Mouse (Mus musculus): ENCODE measurements around the gene Gm8947.
"Not testable (repeated sequence)": the region's sequence is repeated elsewhere in the genome, so short reads cannot be mapped to it uniquely, and the experiment has no call there.

Gm8947 gene

DNA sequence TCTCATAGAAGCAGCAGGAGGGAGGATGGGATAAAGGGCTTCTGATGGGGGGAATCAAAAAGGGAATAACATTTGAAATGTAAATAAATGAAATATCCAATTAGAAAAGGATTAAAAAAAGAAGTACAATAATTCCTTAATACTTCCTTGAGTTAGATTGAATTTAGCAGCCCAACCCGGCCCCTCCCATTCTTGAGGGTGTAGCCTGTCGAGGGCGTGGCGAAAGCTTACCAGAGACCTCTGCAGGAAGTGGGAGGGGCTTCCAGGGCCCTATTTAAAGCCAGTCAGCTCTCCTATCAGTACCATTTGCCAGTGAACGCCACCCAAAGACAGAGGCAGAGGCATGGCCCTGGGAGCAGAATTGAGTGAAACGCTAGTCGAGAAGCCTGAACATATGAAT, at the start of gene Gm8947:
Gm8947 (plus strand) TSS at position 302 of the 400 bp plus-strand sequence.
- DNase-seq (ENCODE audit: low read depth, low spot score); H3K27me3 ChIP-seq (ENCODE audit: control insufficient read depth, insufficient read depth, low read length, poor library complexity, severe bottlenecking); H3K36me3 ChIP-seq (ENCODE audit: control insufficient read depth, insufficient read depth, low read length, poor library complexity, severe bottlenecking): not testable (repeated sequence)

DNA sequence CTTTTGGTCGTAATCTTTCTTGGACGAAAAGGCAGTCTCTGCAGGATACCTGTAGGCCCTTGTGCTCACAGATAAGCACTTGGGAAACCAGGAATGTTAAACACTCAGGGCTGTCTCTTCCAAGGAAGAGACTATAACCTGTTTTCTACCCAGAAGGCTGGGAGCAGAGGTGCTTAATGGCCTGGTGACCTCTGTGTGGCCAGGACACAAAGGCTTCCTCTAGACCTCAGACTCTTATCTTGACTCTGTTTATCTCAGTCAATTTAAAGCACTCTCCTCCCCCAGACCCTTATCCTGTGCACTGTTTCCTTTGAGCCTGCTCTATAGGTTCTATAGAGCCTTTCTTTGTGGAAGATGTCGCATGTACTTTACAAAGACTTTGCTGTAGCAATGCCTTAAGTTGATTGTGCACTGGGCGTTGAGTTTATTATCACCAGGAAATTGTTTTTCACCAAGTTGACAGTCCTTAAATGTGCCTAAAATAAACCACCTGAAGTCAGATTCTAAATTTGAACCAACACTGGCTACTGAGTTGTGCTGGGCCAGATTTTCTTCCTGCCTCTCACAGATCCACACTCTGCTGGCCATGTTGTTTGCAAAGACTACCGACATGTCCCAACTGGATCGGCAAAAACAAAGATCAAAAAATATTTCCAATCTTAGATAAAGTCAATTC, 47.6 kb upstream of the Gm8947 start:
- H3K36me3 ChIP-seq (ENCODE audit: control insufficient read depth, insufficient read depth, low read length, poor library complexity, severe bottlenecking), result no peaks in the 10 kb centered on the region
- H3K27me3 ChIP-seq (ENCODE audit: control insufficient read depth, insufficient read depth, low read length, poor library complexity, severe bottlenecking), result no peaks in the 10 kb centered on the region
- no peak for DNase-seq (ENCODE audit: low read depth, low spot score)

DNA sequence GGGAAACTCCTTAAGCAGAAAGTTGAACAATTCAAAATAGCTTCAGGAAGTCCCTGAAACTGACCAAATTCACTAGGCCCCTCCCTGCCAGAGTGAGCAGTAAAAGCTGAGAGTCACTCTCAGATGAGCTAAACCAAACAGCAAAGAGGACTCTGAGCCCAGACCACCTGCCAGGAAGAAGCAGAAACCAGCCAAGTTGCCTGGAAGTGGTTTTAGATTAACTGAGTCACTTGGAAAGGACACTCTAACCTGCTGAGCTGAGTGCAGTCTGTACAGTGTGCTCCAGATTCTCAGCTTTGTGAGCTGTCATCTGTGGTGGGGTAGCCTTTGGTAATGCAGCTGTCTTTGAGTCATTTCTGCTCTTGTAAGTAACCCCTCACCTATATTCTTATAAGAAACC, 44.4 kb upstream of the Gm8947 start:
- Histone ChIP-seq H3K36me3 (ENCODE audit: control insufficient read depth, insufficient read depth, low read length, poor library complexity, severe bottlenecking) (no peaks in the 10 kb centered on the region), H3K27me3 (ENCODE audit: control insufficient read depth, insufficient read depth, low read length, poor library complexity, severe bottlenecking) (no peaks in the 10 kb centered on the region)
- no peak for DNase-seq (ENCODE audit: low read depth, low spot score)

DNA sequence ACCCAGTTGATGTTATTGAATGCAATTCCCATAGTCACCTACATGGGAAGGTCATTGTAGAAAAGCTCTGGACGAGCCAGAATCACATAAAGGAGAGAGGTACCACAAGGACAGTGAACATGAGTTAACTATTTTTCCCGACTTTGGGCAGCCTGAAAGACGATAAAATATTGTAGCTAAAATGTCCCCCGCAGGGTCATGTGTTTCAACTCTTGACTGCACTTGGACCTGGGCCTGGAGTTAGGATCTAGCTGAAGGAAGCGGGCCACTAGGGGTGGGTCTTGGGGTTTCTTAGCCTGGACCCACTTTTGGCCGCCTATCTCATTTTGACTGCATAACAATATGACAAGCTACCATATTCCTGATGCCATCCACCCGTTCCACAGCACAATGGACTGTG, 42.0 kb upstream of the Gm8947 start:
- no peak for DNase-seq (ENCODE audit: low read depth, low spot score)
- Histone ChIP-seq H3K27me3 (ENCODE audit: control insufficient read depth, insufficient read depth, low read length, poor library complexity, severe bottlenecking) (no peaks in the 10 kb centered on the region), H3K36me3 (ENCODE audit: control insufficient read depth, insufficient read depth, low read length, poor library complexity, severe bottlenecking) (no peaks in the 10 kb centered on the region)

DNA sequence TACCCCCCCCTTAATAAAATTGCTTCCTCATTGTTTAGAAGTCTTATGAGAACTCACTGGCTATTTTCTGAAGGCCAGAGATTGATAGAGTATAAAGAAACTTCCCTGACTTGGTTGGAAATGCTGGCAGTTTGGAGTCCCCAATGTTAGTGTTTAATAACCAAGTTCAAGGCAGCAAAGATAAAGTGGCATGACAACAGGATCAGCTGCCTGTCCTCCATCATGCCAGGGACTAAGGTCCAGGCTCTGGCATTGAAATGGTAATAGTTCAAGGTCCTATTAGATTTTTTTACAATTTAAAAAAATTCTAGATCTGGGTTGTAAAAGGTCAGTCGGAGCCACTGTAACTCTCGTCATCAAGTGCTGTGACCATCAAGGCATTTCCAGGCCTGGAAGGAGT, 41.1 kb upstream of the Gm8947 start:
- no peak for DNase-seq (ENCODE audit: low read depth, low spot score)
- no peaks in the 10 kb centered on the region for H3K36me3 ChIP-seq (ENCODE audit: control insufficient read depth, insufficient read depth, low read length, poor library complexity, severe bottlenecking)
- H3K27me3 ChIP-seq (ENCODE audit: control insufficient read depth, insufficient read depth, low read length, poor library complexity, severe bottlenecking), result no peaks in the 10 kb centered on the region

DNA sequence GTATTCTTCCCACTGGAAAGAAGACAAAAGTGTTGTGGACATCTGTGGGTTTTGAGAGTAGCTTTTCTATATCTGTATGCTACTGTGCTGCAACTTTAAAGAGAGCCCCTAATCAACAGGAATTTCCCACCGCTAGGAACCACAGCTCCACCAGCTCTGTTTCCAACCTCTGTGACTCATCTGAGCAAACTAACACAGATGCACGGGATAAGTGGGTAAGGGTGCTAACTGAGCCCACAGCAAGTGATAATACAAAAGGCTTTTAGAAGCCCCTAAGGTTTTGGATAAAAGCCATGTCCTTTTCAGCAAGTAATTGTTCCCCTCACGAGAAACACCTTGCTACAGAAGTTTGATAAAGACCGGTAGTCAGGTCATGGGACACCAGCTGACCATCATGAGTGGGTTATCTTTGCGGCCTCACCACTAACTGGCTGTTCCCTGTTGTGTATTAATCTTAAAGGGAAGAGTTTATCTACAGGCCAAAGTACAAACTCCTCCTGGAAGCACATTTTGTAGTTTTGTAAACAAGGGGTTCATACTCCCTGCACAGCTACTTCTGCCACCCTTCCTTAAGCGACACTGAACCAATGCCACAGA, 39.0 kb upstream of the Gm8947 start:
- Histone ChIP-seq H3K27me3 (ENCODE audit: control insufficient read depth, insufficient read depth, low read length, poor library complexity, severe bottlenecking) (no peaks in the 10 kb centered on the region), H3K36me3 (ENCODE audit: control insufficient read depth, insufficient read depth, low read length, poor library complexity, severe bottlenecking) (no peaks in the 10 kb centered on the region)
- DNase-seq (ENCODE audit: low read depth, low spot score), result no peak

DNA sequence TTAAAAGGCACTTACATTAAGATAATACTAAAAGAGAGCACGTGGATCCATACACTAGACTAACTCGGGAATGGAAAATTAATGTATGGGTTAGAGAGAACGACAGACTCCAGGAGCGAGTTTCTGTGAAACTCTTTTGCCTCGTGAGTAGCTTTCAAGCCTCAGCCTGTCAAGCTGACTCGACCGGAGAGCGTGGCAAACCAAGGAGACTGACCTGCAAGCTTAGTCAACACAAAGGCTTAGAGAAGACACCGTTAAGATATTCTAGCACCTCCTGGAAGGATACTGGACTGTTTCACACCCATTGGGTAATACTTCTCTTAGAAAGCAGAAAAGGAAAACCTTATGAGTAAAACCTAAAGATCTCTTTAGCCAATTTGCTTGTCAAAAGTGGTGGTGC, 38.0 kb upstream of the Gm8947 start:
- H3K27me3 ChIP-seq (ENCODE audit: control insufficient read depth, insufficient read depth, low read length, poor library complexity, severe bottlenecking); DNase-seq (ENCODE audit: low read depth, low spot score); H3K36me3 ChIP-seq (ENCODE audit: control insufficient read depth, insufficient read depth, low read length, poor library complexity, severe bottlenecking): not testable (repeated sequence)

DNA sequence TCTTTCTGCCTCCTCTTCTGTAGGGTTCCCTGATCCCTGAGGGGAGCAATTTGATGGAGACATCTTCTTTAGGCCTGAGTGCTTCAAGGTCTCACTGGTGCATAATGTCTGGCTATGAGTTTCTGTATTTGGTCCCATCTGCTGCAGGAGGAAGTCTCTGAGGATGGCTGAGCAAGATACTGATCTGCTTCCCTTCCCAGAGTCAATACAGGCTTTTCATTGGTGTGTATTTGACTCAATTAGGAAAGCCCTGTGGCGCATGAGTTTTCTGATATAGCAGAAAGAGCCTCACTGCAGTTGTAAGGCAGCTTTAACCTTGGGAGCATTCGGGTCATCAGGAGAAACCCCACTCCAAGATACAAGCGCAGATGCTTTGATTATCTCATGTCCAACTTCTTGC, 36.0 kb upstream of the Gm8947 start:
- Histone ChIP-seq H3K36me3 (ENCODE audit: control insufficient read depth, insufficient read depth, low read length, poor library complexity, severe bottlenecking) (no peaks in the 10 kb centered on the region), H3K27me3 (ENCODE audit: control insufficient read depth, insufficient read depth, low read length, poor library complexity, severe bottlenecking) (no peaks in the 10 kb centered on the region)
- no peak for DNase-seq (ENCODE audit: low read depth, low spot score)

DNA sequence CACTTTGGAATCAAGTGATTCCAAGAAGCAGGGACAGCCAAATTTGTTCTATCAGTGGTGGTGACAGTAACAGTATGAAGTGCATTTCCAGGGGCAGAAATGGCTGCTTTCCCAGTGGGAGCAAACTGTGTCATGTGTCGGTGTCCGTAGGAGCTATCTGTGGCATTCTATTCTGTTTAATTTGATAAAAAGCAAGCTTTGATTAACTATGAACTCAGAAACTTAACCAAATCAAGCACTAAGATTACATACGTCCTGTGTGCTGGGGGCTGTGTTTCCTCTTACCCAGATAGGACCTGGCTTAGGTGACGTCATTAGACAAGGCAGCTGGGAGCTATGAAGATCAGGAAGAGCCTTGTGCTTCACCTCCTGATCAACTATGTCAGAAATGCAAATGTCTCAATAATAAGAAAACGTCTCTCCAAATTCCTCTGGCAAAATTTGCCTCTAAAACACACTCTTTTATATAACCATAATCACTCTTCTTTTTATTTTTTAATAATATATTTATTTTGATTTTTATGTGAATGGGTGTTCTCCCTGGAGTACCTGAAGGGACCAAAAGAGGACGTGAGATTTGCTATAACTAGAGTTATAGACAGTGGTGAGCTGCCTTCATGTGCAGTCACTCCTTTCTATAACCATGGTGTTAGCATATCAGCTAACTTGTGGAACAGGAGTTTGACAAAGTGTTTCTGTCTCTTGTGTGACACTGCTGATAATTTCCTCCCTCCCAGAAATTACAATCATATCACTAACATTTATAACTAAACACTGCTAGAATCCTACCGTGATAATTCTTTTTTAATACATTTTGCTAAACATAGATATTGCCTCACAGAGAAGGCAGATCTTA, 35.2 kb upstream of the Gm8947 start:
- no peaks in the 10 kb centered on the region for H3K27me3 ChIP-seq (ENCODE audit: control insufficient read depth, insufficient read depth, low read length, poor library complexity, severe bottlenecking)
- H3K36me3 ChIP-seq (ENCODE audit: control insufficient read depth, insufficient read depth, low read length, poor library complexity, severe bottlenecking), result no peaks in the 10 kb centered on the region
- no peak for DNase-seq (ENCODE audit: low read depth, low spot score)

DNA sequence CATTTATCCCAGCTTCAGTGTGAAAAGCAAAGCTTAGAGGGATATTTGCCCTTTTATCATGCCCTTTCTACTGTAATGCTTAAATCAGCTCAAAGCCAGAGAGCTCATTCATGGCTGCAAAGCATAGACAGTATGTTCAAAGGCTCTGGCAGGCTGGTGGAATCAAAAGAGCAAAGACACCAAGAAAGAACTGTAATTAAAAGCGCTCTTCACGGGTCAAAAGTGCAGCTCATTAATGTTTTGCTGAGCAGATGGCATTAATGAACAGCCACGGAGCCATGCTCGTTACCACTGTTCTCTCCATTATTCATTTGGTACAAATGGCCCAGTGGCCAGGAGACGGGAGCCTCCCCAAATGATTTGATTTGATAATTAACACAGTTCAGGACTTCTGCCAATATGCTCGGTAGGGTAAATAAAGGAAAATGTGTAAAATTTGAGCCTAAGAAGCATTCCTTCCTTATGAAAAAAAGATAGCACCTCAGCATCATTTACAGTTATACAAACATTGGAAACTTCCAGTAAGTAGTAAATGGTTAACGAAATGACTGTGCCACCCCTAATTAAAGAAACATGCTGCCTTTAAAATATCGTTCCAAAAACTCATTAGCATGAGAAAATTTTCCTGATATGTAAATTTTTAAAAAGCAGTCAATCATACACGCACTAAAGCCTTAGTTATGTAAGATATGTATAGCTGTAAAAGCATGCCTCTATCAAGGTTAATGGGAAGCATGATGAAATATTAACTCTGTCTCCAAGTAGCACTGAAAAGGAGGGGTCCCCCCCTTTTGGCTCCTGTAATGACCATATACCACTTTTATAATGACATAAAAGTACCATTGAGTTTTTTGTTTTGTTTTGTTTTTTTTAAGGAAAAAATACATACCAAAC, 34.0 kb upstream of the Gm8947 start:
- Histone ChIP-seq H3K27me3 (ENCODE audit: control insufficient read depth, insufficient read depth, low read length, poor library complexity, severe bottlenecking) (no peaks in the 10 kb centered on the region), H3K36me3 (ENCODE audit: control insufficient read depth, insufficient read depth, low read length, poor library complexity, severe bottlenecking) (no peaks in the 10 kb centered on the region)
- DNase-seq (ENCODE audit: low read depth, low spot score), result no peak

DNA sequence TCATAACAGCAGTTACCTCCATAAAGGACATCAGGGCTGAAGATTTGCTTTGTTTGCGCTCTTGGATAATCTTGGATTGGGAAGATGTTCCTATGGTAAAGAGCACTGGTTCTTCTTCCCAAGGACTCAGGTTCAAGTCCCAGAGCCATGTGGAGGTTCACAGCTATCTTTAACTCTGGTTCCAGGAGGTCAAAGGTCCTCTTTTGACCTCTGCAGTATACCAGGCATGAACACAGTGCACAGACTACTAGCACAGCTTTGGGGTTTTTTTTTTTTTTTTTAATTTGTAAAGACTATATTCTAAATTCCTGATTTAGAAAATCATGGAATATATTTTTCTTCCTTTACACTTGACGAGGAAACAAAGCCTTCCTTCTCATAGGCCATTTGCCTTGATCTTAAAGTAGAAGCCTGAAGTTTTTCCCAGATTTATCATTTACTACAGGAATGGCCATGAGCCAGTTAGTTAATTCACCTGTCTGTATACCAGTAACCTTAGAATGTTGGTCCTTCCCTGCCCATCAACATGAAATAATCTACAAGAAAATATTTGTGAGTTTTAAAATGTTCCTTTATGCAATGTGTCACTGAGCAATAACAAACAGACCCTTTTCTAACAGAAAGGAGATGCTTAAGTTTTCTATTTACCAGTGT, 33.2 kb upstream of the Gm8947 start:
- DNase-seq (ENCODE audit: low read depth, low spot score), result no peak
- no peaks in the 10 kb centered on the region for H3K27me3 ChIP-seq (ENCODE audit: control insufficient read depth, insufficient read depth, low read length, poor library complexity, severe bottlenecking)
- H3K36me3 ChIP-seq (ENCODE audit: control insufficient read depth, insufficient read depth, low read length, poor library complexity, severe bottlenecking), result no peaks in the 10 kb centered on the region

DNA sequence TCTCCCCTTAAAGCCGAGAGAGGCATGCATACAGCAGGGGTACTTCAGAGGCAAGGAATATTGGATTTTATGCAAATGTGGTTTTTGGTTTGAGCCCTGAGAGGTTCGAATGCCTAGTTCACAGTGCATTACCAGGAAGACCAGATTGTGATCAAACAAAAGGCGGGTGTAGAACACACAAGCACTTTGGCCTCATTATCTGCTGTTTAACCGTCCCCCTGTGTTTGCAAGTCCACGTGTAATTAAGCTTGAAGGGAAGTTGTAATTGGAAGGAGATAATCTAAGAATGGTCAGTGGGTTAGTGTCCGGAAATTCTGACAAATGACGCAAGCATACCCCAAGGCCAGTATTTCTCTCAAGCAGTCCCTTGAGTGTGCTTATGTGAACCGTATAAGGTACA, 26.1 kb upstream of the Gm8947 start:
- DNase-seq (ENCODE audit: low read depth, low spot score), result no peak
- no peaks in the 10 kb centered on the region for H3K27me3 ChIP-seq (ENCODE audit: control insufficient read depth, insufficient read depth, low read length, poor library complexity, severe bottlenecking)
- no peaks in the 10 kb centered on the region for H3K36me3 ChIP-seq (ENCODE audit: control insufficient read depth, insufficient read depth, low read length, poor library complexity, severe bottlenecking)

DNA sequence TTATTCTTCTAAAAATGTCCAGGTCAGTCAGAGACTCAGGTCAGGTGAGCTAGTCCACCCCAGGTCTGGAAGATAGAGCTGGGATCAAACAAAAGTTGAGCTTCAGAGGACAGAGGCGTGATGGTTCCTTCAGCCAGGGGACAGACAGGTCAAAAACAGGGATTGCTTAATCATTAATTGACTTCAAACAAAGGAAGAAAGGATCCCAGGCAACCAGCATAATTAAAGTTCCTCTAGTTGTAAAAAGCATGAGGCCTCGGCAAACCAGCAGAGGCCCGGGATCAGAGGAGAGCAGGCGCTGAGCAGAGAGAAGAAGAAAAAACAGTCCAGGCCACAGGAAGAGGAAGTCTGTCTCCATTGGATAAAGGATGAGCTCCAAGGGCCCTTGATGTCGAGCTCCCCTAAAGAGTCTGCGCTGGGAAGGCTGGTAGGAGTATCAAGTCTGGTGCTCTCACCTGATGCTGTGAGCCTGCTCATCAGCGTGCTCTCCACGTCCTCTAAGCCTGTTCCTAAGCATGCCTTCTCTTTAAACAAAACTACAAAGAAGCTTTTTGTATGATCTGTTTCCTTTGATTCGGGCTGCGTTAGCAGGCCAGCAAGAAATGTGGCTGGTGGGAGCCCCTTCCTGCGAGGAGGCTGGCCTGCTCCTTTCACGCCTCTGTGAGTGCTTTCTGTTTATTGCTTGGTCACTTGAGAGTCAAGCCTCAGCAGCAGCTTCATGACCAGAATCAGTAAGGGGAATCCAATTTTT, 24.7 kb upstream of the Gm8947 start:
- Histone ChIP-seq H3K27me3 (ENCODE audit: control insufficient read depth, insufficient read depth, low read length, poor library complexity, severe bottlenecking) (no peaks in the 10 kb centered on the region), H3K36me3 (ENCODE audit: control insufficient read depth, insufficient read depth, low read length, poor library complexity, severe bottlenecking) (no peaks in the 10 kb centered on the region)
- DNase-seq (ENCODE audit: low read depth, low spot score), result no peak

DNA sequence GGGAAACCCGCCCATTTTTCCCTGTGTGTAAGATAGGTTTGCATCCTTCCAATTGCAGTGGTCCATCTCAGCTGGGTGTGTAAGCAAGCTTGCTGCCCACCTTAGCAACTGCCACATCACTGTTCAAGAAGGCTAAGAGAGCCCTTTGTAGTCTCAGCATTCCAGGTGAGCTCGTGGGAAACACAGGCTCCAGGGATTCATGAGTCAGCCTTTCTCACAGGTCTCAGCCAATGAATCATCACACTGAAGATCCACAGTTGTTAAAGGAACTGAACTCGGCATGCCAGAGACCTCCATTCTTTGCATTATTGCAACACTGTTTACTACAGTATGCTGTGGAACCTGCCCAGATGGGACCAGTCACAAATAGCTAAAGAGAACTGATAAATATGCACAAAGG, 23.5 kb upstream of the Gm8947 start:
- Histone ChIP-seq H3K27me3 (ENCODE audit: control insufficient read depth, insufficient read depth, low read length, poor library complexity, severe bottlenecking) (no peaks in the 10 kb centered on the region), H3K36me3 (ENCODE audit: control insufficient read depth, insufficient read depth, low read length, poor library complexity, severe bottlenecking) (no peaks in the 10 kb centered on the region)
- no peak for DNase-seq (ENCODE audit: low read depth, low spot score)

Data from splenic B cell, adult 2 months (primary cell).